Mouse (Mus musculus): ENCODE results near the gene Syt16. TPM values are rescaled to one million over a fixed set of nuclear protein-coding genes. Genes with fewer than 3 reads are reported as not detected.

Gene Syt16
- polyA plus RNA-seq, 1 experiment from 2014 or later = 53.7 TPM

DNA sequence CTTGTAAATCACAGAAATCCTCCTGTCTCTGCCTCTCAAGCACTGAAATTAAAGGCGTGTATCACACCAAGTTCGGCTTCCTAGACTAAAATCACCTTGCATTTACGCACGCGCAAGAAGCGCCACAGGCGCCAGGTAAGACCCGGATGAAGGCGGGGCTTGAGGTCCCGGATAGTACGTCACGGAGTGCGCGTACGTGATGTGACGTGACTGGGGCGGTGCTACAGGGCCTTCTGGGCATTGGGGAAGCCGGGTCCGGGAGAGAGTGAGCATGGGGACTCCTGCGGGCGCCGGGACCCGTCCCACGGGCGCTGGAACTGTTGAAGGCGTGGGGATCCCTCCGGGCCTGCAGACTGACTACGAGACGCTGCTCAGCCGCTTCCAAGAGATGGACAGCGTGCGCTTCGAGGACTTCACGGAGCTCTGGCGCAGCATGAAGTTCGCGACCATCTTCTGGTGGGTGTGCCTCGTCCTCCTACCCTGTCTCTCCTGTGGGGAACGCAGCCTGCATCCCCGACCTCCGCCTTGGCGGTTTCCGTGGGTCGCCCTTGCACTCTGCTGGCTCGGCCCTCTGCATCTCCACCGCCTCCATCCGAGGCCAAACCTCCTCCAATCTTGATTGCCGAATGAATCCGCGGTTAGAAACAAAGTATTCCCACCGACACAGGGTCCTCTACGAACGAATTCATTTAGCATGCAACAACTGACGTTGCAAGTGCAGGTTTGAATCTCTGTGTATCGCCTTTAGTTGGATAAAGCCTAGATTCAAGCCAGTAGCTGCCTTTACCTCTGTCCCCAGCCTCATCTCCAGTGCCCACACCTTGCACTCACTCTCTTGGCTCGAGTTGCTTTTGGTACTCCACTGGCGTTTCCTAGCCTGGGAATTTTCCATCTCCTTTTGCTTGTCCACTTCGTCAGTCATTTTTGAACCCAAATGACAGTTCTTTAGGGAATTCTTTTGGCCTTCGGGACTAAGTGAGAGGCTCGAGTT, 32.9 kb upstream of the Syt16 start, which contains the start of gene Snapc1:
Gene Snapc1 (plus strand): TSS at position 191 of the 991 bp plus-strand sequence.
- Histone ChIP-seq H3K9ac (ENCODE audit: low read length) (peak within 1 kb of the TSS; percentile 84), H3K4me2 (ENCODE audit: low read length) (peak within 1 kb of the TSS; percentile 78), H3K27me3 (replicated peaks; ENCODE audit: control insufficient read depth, insufficient read depth, low read length) (no peaks in the 10 kb centered on the region), H3K4me1 (ENCODE audit: control insufficient read depth, insufficient read depth, low read length) (peaks cover 6% of the 10 kb centered on the region), H3K27ac (ENCODE audit: low read depth, low read length) (peak within 1 kb of the TSS; percentile 71), H3K4me3 (ENCODE audit: low read depth, low read length) (peak within 1 kb of the TSS; percentile 81), H3K9me3 (replicated peaks; ENCODE audit: control insufficient read depth, low read length) (no peaks in the 10 kb centered on the region), H3K36me3 (ENCODE audit: control insufficient read depth, insufficient read depth, low read length) (peaks cover 19% of the 10 kb centered on the region)
- peak; percentile 100 for ATAC-seq
- 2% methylated on average over 60 of the region's 60 CpGs for WGBS
- DNase-seq (ENCODE audit: low spot score) = peak; percentile 99

DNA sequence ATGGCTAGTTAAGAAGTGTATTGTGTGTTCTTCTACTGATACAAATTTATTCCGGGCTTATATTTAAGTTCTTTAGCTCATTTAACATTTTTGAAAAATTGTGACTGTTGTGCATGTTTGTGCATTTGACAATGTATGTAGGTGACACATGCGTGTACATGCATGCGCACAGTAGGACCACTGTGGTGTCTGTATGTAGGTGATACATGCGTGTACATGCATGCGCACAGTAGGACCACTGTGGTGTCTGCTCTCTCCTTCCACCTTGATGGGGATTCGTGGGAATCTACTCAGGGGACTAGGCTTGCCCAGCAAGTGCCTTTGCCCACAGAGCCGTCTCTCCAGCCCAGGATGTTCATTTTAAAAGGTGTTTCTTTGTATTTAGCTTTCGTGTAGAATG, 28.3 kb upstream of the Syt16 start:
- 97% methylated on average over 8 of the region's 8 CpGs for WGBS
- Histone ChIP-seq H3K9ac (ENCODE audit: low read length) (no peak overlapping the region), H3K27me3 (replicated peaks; ENCODE audit: control insufficient read depth, insufficient read depth, low read length) (no peaks in the 10 kb centered on the region), H3K36me3 (ENCODE audit: control insufficient read depth, insufficient read depth, low read length) (peaks cover 58% of the 10 kb centered on the region), H3K4me3 (ENCODE audit: low read depth, low read length) (no peak overlapping the region), H3K27ac (ENCODE audit: low read depth, low read length) (no peak overlapping the region), H3K4me2 (ENCODE audit: low read length) (no peak overlapping the region), H3K9me3 (replicated peaks; ENCODE audit: control insufficient read depth, low read length) (no peaks in the 10 kb centered on the region), H3K4me1 (ENCODE audit: control insufficient read depth, insufficient read depth, low read length) (peaks cover 6% of the 10 kb centered on the region)
- no peak for DNase-seq (ENCODE audit: low spot score)
- ATAC-seq = no peak

DNA sequence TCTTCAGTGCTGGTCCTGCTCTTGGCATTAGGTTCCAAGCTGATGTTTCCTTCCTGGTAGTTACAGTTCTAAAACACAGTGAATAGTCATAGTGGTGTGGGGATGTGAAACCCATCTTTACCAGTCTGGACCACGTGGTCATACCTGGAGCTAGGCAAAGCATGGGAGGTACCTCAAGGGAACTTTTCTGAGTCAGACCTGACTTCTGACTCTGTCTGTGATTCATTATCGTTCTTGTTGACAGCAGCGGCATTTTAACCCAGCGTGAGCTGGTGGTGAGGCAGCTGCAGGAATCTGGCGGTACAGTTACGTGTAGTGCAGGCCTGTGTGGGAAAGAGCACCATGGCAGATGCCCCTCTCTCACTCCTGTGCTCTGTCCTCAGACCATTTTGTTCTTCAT, 22.9 kb upstream of the Syt16 start:
- no peak overlapping the region for H3K4me3 ChIP-seq (ENCODE audit: low read depth, low read length)
- H3K9me3 ChIP-seq (replicated peaks; ENCODE audit: control insufficient read depth, low read length) = no peaks in the 10 kb centered on the region
- H3K27me3 ChIP-seq (replicated peaks; ENCODE audit: control insufficient read depth, insufficient read depth, low read length) = no peaks in the 10 kb centered on the region
- 95% methylated on average over 6 of the region's 6 CpGs for WGBS
- H3K27ac ChIP-seq (ENCODE audit: low read depth, low read length) = no peak overlapping the region
- DNase-seq (ENCODE audit: low spot score) = no peak
- H3K4me1 ChIP-seq (ENCODE audit: control insufficient read depth, insufficient read depth, low read length) = no peaks in the 10 kb centered on the region
- no peak overlapping the region for H3K4me2 ChIP-seq (ENCODE audit: low read length)
- H3K9ac ChIP-seq (ENCODE audit: low read length) = no peak overlapping the region
- ATAC-seq = no peak
- peaks cover 86% of the 10 kb centered on the region for H3K36me3 ChIP-seq (ENCODE audit: control insufficient read depth, insufficient read depth, low read length)

DNA sequence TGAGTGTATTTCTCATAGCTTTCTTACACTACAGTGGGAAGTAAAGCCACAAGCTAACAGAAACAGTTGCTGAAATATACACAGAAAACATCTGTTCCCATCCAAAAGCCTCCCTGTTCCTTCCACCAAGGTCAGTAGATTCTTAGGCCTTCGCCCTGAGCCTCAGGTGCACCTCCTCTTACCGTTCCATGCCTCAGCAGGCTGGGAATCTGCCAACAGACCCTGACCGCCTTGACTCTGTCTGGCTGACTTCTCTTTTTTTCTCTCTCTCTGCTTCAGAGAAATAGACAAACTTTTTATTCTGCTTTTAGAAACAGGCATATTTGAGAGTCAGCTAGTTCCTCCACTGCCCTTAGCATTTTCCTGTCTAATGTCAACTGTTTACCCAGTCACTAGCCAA, 19.3 kb upstream of the Syt16 start:
- WGBS = 95% methylated on average over 3 of the region's 3 CpGs
- Histone ChIP-seq H3K4me1 (ENCODE audit: control insufficient read depth, insufficient read depth, low read length) (no peaks in the 10 kb centered on the region), H3K9me3 (replicated peaks; ENCODE audit: control insufficient read depth, low read length) (no peaks in the 10 kb centered on the region), H3K9ac (ENCODE audit: low read length) (no peak overlapping the region), H3K27ac (ENCODE audit: low read depth, low read length) (no peak overlapping the region), H3K36me3 (ENCODE audit: control insufficient read depth, insufficient read depth, low read length) (peaks cover 79% of the 10 kb centered on the region), H3K4me2 (ENCODE audit: low read length) (no peak overlapping the region), H3K27me3 (replicated peaks; ENCODE audit: control insufficient read depth, insufficient read depth, low read length) (no peaks in the 10 kb centered on the region), H3K4me3 (ENCODE audit: low read depth, low read length) (no peak overlapping the region)
- DNase-seq (ENCODE audit: low spot score) = no peak
- ATAC-seq = no peak

DNA sequence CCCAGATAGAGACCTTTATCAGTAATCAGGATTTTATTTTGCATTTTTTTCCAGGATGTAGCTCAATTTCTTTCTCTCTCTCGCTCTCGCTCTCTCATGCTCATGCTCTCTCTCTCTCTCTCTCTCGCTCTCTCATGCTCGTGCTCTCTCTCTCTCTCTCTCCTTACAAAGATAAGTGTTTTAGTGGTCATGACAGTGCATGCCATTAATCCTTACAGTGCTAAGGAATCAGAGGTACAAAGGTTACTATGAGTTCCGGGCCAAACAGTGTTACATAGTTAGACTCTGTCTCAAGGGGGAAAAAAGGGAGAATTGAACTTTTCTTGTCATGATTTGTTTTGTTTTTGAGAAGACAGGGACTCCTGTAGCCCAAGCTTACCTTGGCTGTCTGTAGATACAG, 17.8 kb upstream of the Syt16 start:
- no peak for ATAC-seq
- 92% methylated on average over 5 of the region's 5 CpGs for WGBS
- no peak overlapping the region for H3K4me3 ChIP-seq (ENCODE audit: low read depth, low read length)
- H3K27ac ChIP-seq (ENCODE audit: low read depth, low read length) = no peak overlapping the region
- no peak for DNase-seq (ENCODE audit: low spot score)
- no peak overlapping the region for H3K4me2 ChIP-seq (ENCODE audit: low read length)
- no peaks in the 10 kb centered on the region for H3K4me1 ChIP-seq (ENCODE audit: control insufficient read depth, insufficient read depth, low read length)
- H3K9me3 ChIP-seq (replicated peaks; ENCODE audit: control insufficient read depth, low read length) = no peaks in the 10 kb centered on the region
- H3K27me3 ChIP-seq (replicated peaks; ENCODE audit: control insufficient read depth, insufficient read depth, low read length) = no peaks in the 10 kb centered on the region
- peaks cover 81% of the 10 kb centered on the region for H3K36me3 ChIP-seq (ENCODE audit: control insufficient read depth, insufficient read depth, low read length)
- H3K9ac ChIP-seq (ENCODE audit: low read length) = no peak overlapping the region

DNA sequence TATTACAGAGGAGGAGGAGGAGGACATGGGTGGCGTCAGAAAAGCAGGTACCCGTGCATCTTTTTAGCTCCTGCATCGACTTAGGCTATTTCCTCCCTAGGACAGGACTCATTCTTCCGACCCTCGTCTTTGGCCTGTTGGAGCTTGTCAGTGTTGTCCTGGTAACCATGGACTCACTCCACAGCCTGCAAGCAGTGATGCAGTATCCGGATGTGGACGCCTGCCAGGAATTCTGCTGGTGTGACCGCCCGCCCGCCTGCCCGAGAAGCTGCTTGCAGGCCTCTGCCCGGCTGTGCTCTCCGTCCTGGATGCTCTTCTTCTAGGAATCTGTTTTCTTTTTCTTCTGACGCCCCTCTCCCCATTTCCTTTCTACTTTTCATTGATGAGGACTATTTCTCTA, 14.9 kb upstream of the Syt16 start:
- H3K9ac ChIP-seq (ENCODE audit: low read length) = no peak overlapping the region
- H3K9me3 ChIP-seq (replicated peaks; ENCODE audit: control insufficient read depth, low read length) = no peaks in the 10 kb centered on the region
- H3K4me1 ChIP-seq (ENCODE audit: control insufficient read depth, insufficient read depth, low read length) = no peaks in the 10 kb centered on the region
- H3K27ac ChIP-seq (ENCODE audit: low read depth, low read length) = no peak overlapping the region
- H3K27me3 ChIP-seq (replicated peaks; ENCODE audit: control insufficient read depth, insufficient read depth, low read length) = no peaks in the 10 kb centered on the region
- 59% methylated on average over 14 of the region's 14 CpGs for WGBS
- ATAC-seq (peak; percentile 94), DNase-seq (ENCODE audit: low spot score) (peak; percentile 90)
- H3K4me2 ChIP-seq (ENCODE audit: low read length) = no peak overlapping the region
- H3K36me3 ChIP-seq (ENCODE audit: control insufficient read depth, insufficient read depth, low read length) = peaks cover 77% of the 10 kb centered on the region
- H3K4me3 ChIP-seq (ENCODE audit: low read depth, low read length) = no peak overlapping the region

DNA sequence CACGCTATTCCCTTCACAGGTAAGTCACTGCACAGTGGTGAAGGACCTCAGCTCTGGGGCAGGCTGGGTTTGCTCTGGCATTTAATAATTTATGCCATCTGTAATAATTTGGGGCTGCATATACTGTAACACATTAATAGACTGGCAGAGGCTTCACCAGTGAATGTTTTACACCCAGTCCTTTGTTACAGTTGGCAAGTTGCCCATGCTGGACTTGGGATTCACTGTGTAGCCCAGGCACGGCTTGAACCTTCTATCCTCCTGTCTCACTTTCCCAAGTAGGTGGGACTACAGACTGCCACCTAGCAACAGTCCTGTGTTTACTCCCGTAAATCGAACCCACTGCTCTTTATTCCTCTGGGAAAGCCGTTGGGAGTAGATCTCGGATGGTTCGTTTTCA, 11.2 kb upstream of the Syt16 start:
- Histone ChIP-seq H3K4me3 (ENCODE audit: low read depth, low read length) (no peak overlapping the region), H3K4me1 (ENCODE audit: control insufficient read depth, insufficient read depth, low read length) (no peaks in the 10 kb centered on the region), H3K27me3 (replicated peaks; ENCODE audit: control insufficient read depth, insufficient read depth, low read length) (no peaks in the 10 kb centered on the region), H3K9me3 (replicated peaks; ENCODE audit: control insufficient read depth, low read length) (no peaks in the 10 kb centered on the region), H3K36me3 (ENCODE audit: control insufficient read depth, insufficient read depth, low read length) (peaks cover 46% of the 10 kb centered on the region), H3K4me2 (ENCODE audit: low read length) (no peak overlapping the region), H3K27ac (ENCODE audit: low read depth, low read length) (no peak overlapping the region), H3K9ac (ENCODE audit: low read length) (no peak overlapping the region)
- WGBS = 80% methylated on average over 7 of the region's 7 CpGs
- peak; percentile 37 for DNase-seq (ENCODE audit: low spot score)
- no peak for ATAC-seq

DNA sequence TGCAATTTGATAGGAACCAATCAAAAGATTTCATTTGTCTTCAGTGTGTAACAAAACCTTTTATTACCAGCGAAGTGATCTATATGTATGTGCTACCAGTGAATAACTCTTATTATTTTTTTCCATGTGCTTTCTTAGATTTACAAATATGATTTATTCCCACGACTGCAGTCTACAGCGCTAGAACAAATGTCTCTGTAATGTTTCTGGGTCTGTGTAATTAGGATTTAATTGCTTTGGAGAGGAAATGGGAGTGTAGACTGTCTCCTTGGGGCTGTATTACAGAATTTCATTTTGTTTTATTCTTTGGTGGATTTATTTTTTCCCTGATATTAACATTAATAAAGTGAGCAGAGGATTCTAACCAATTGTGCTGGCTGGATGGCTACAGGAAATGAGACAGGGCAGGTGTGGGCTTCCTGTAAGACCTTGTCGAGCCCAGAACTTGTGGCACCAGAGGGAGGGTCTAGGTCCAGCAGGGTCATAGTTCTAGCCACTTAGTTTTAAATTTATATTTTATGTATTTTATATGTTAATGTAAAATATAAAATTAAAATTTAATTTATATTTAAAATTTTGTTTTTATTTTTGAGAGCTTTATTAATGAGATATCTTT, 9.0 kb upstream of the Syt16 start:
- no peaks in the 10 kb centered on the region for H3K4me1 ChIP-seq (ENCODE audit: control insufficient read depth, insufficient read depth, low read length)
- H3K9me3 ChIP-seq (replicated peaks; ENCODE audit: control insufficient read depth, low read length) = no peaks in the 10 kb centered on the region
- H3K36me3 ChIP-seq (ENCODE audit: control insufficient read depth, insufficient read depth, low read length) = peaks cover 31% of the 10 kb centered on the region
- H3K27ac ChIP-seq (ENCODE audit: low read depth, low read length) = no peak overlapping the region
- WGBS = 90% methylated on average over 4 of the region's 4 CpGs
- no peak for ATAC-seq
- no peaks in the 10 kb centered on the region for H3K27me3 ChIP-seq (replicated peaks; ENCODE audit: control insufficient read depth, insufficient read depth, low read length)
- no peak overlapping the region for H3K9ac ChIP-seq (ENCODE audit: low read length)
- no peak overlapping the region for H3K4me3 ChIP-seq (ENCODE audit: low read depth, low read length)
- no peak for DNase-seq (ENCODE audit: low spot score)
- no peak overlapping the region for H3K4me2 ChIP-seq (ENCODE audit: low read length)

DNA sequence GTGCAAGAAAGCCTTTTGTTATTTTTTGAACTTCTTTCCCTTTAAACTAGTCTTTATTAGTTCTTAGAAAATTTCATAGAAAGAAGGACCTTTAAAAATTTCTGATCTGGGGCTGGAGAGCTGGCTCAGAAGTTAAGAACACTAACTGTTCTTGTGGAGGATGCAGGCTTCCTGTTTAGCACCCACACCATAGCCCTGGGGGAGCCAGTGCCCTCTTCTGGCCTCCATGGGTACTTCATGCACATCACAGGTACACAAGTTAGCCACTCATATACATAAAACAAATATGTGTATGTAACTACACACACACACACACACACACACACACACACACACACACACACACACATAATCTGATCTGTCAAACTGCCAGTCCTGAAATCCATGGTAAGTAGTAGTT, 7.9 kb upstream of the Syt16 start:
- H3K4me3 ChIP-seq (ENCODE audit: low read depth, low read length) = no peak overlapping the region
- peak; percentile 19 for DNase-seq (ENCODE audit: low spot score)
- no peak for ATAC-seq
- H3K9ac ChIP-seq (ENCODE audit: low read length) = no peak overlapping the region
- no peaks in the 10 kb centered on the region for H3K4me1 ChIP-seq (ENCODE audit: control insufficient read depth, insufficient read depth, low read length)
- H3K4me2 ChIP-seq (ENCODE audit: low read length) = no peak overlapping the region
- H3K27me3 ChIP-seq (replicated peaks; ENCODE audit: control insufficient read depth, insufficient read depth, low read length) = no peaks in the 10 kb centered on the region
- H3K9me3 ChIP-seq (replicated peaks; ENCODE audit: control insufficient read depth, low read length) = no peaks in the 10 kb centered on the region
- peaks cover 22% of the 10 kb centered on the region for H3K36me3 ChIP-seq (ENCODE audit: control insufficient read depth, insufficient read depth, low read length)
- H3K27ac ChIP-seq (ENCODE audit: low read depth, low read length) = no peak overlapping the region
